Mouse (Mus musculus): Measurements from ENCODE around the gene 9430015G10Rik.

Gene 9430015G10Rik

GRCm38 (mm10) chr4:156099427-156099826 lies 10.4 kb upstream of the 9430015G10Rik start:
- DNase-seq = no peak

- DNase-seq = no peak
Observed at GRCm38 (mm10) chr4:156100501-156100900, 9.3 kb upstream of the 9430015G10Rik start.

DNA sequence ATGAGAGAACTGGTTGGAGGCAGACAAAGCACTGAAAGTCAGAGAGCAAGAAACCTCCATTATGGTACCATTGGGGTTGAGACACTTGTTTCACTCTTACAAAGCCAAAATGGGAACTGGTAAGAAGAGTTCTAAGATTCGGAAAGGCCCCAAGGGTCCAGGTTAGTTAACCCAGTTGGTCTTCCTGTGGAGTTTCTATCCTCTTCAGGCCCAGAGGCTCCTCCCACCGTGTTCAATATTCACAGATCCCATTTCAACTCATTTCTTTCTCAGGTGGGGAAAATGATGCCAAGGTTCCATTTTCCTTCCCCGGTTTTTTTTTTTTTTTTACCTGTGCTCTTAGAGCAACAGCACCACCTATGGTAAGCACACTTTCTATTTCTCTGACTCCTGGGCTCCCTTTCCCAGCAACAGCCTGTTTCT lies 8.3 kb upstream of the 9430015G10Rik start:
- no peak for DNase-seq

GRCm38 (mm10) chr4:156103342-156103741 lies 6.4 kb upstream of the 9430015G10Rik start:
- DNase-seq = no peak

DNA sequence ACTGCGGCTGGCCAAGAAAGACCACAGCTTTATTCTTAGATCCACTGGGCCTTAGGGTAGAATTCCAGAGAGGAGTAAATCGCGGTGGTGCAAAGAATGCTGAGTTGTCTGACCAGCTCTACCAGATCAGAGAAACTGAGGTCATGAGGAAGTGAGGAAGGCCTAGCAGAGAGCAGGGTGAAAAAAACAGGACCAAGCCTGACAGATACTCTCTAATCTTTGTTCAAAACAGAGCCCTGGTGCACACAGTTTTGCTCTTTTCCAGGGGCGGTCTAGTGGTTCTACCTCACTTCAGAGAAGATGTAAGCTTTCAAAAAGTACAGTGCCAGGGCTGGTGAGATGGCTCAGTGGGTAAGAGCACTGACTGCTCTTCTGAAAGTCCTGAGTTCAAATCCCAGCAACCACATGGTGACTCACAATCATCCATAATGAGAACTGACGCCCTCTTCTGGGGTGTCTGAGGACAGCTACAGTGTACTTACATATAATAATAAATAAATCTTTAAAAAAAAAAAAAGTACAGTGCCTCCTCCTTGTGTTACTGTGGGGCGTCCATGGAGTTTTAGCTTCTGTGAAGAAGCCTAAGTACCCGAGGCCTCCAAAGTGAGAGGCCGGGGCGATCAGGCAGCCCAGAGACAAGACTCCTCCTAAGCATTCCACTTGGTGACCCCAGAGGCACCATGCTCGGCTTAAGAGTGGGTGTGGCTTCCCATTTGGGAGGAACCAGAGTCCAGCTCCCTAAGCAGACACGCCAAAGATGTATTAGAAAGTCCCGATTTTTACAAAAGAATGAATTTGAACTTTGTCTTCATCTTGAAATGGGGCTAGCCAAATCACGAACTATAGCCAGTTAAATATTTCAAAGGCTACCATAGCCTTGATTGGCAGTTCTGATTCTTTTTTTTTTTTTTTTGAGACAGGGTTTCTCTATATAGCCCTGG lies 906 bp upstream of the 9430015G10Rik start:
- peak; percentile 56 to 69 for DNase-seq

- DNase-seq = peak; percentile 27 to 36
Observed at GRCm38 (mm10) chr4:156124077-156124476, 14.3 kb downstream of the 9430015G10Rik start.

DNA sequence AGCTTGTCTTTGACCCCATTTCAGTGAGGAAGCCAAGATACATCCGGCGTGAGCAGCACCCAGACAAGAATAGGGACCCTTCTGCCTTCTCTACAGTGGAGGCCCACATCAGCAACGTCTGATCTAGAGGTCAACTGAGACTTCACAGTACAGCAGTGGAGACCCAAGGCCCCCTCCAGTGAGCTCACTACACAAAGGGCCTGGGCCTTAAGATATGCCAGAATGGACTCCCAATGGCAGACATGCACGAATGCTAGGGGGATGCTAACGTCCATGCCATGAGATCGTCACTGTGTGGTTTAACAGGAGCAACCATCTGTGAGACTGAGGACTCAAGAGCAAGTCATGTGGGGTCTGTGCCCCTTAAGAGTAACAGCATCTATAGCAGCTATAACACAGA lies 15.6 kb downstream of the 9430015G10Rik start:
- no peak for DNase-seq

GRCm38 (mm10) chr4:156126841-156127240 lies 17.1 kb downstream of the 9430015G10Rik start:
- DNase-seq = no peak

DNA sequence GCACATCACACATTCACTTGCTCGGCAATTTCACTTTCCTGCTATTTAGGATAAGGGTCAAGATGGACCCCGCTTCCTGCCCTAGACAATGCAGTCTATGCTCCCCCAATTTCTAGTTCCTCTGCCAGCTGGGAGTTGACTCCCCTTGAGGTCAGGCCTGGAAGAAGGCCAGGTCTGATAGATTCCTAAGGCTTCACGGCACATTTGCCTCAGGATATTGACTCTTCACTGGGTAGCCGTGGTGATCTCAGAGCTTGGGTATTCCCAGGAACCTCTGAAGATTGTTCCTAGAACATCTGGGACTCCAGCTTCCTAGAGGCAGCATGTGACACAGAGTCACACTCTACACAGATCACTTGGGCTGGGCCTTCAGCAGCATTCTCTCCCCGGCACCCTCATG lies 19.0 kb downstream of the 9430015G10Rik start:
- DNase-seq = no peak

DNA sequence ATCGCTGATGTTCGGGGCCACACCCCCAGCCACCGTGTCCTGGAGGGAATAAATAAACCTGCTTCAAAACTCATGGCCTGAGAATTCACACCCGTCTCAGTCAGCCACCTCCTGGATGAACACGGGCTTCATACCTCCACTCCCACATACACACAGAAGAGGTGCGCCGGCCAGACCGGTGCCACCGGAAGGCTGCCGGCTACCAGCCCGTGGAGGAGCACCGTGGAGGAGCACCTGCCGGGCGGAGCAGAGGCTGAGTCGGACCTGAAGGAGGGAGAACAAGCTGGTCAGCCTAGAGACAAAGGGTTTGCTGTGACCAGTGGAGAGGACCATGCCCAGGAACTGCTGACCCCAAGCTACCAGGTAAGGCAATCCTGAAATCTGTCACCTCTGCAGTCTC lies 20.7 kb downstream of the 9430015G10Rik start, which contains the start of gene Rnf223:
Rnf223 (plus strand) TSS at position 78 of the 400 bp plus-strand sequence.
- no peak for DNase-seq

- DNase-seq = no peak
Observed at GRCm38 (mm10) chr4:156130940-156131339, 21.2 kb downstream of the 9430015G10Rik start.

- DNase-seq = no peak
Observed at GRCm38 (mm10) chr4:156133334-156133733, 23.6 kb downstream of the 9430015G10Rik start.

DNA sequence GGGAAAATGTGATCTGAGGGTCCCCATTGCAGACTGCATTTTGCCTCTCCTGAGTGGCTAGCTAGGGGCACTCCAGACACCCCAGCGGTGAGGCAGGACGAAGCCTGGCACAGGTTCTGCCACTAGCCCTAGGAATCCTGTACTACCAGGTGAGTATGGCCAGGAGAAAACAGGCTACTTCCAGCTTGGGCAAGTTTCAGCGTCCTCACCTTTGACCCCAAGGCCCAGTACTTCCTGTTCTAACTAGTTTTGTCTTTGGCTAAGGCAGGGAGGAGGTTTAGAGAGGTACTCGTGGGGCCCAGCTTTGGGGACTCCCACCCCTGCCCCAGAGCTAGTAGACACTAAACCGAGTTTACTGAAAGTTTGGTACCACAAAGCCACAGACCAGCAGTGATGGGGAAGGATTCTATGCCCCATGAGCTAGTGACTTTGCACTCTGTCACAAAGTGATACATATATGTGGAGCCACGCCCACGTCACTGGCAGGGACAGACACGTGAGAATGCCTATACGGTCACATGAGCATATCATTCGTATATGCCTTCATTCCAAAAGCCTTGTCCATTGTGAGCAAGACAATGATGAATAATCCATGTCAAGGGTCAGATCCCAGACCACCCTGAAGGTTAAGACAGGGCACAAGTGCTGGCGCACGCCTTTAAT lies 24.3 kb downstream of the 9430015G10Rik start:
- DNase-seq = peak; percentile 38 to 39

DNA sequence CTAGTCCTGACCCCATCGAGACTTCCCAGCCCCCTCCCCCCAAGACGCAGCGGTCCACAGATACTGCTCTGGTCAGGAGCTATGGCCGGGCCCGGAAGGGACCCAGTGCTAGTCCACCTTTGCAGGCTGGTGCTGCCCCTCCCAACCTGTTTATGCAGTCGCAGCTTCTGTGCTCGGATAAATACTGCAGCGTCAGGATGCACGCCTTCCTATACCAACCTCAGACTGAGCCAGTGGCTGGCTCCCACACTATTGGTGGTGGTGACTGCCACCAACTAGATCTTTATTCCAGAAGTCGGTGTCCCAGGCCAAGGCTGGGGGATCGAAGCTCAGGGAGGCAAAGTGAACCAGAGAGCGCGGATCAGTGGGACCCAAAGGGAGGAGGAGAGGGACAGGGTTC lies 25.3 kb downstream of the 9430015G10Rik start:
- no peak for DNase-seq

DNA sequence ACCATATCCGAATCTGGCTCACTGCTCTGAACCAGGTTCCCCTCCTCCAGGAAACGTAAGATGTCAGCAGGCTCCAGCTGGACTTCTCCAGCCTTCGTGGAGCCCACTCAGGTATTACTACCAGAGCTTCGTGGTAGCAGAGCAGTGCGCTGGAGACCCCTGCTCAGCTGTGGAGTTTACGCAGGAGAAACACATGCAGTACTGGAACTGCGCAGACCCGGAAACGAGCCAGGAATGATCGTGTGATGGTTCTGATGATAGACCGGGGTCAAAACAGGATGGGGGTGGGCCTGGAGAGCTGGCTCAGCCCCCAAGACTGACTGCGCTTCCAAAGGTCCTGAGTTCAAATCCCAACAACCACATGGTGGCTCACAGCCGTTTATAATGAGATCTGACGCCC lies 26.0 kb downstream of the 9430015G10Rik start:
- no peak for DNase-seq

- DNase-seq = no peak
Observed at GRCm38 (mm10) chr4:156136285-156137100, 26.7 kb downstream of the 9430015G10Rik start.

GRCm38 (mm10) chr4:156150887-156151286 lies 41.1 kb downstream of the 9430015G10Rik start:
- DNase-seq = peak in 1 of 2 experiments; percentile 46

GRCm38 (mm10) chr4:156154771-156155170 lies 45.0 kb downstream of the 9430015G10Rik start:
- DNase-seq = no peak

DNA sequence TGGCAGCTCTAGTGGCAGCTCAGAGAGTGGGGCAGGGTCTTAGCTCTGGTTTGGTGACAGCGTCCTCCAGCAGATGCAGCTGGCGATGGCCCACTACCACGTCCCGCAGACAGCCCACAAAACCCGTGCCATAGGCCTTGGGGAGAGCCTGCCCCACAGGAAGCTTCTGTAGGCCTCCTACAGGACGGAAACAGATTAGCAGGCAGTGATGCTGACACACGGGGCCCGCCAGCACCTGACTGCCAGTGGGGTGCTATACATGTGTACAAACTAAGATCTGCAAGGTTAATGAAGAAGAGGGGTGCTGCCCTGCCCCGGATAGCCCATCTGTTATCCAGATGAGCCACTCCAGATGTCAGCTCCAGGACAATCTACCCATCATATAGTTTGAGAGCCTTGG lies 56.7 kb downstream of the 9430015G10Rik start:
- no peak for DNase-seq

DNA sequence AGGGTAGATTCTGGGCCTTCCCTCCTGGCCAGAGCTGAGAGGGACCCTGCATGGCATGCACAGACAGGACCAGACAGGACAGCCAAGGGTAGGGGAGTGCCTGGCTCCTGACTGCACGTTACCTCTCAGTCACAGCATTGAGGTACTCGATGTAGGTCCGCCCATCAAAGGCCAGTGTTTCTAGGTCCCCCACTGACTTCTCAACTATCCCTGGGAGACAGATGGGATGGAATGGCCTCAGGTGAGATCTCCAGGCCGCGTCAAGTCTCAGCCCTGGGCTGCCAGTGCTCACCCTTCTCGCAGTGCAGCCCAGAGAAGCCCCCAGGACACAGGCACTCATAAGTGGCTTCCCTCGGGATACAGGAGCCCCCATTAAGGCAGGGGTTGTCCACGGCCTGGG lies 58.8 kb downstream of the 9430015G10Rik start:
- DNase-seq = no peak

GRCm38 (mm10) chr4:156169129-156169528 lies 59.3 kb downstream of the 9430015G10Rik start:
- no peak for DNase-seq

- no peak for DNase-seq
Observed at GRCm38 (mm10) chr4:156171828-156172227, 62.0 kb downstream of the 9430015G10Rik start.
